Mouse (Mus musculus): ENCODE results near the gene Myo15.

GRCm38 (mm10) chr11:60440176-60440575 is 29.0 kb upstream of the Myo15 start:
- TF ChIP-seq EP300 (IDR thresholded peaks at IDR 0.05): no peak
- TF ChIP-seq CTCF (IDR thresholded peaks at IDR 0.05): no peak

Data from lung, postnatal 0 days (tissue).